Mouse (Mus musculus): ENCODE data around the gene Rngtt. TPM values are rescaled to one million over a fixed set of nuclear protein-coding genes. Genes with fewer than 3 reads are reported as not detected.

Gene Rngtt
- polyA plus RNA-seq, 1 experiment from 2014 or later: 35.1 TPM

GRCm38 (mm10) chr4:33281891-33282685, 28.0 kb upstream of the Rngtt start:
- H3K4me1 ChIP-seq (ENCODE audit: control insufficient read depth, insufficient read depth, low read length): no peaks in the 10 kb centered on the region
- H3K4me3 ChIP-seq (ENCODE audit: low read depth, low read length): no peak overlapping the region
- no peaks in the 10 kb centered on the region for H3K36me3 ChIP-seq (ENCODE audit: control insufficient read depth, insufficient read depth, low read length)
- no peak for DNase-seq (ENCODE audit: low spot score)
- no peaks in the 10 kb centered on the region for H3K27me3 ChIP-seq (ENCODE audit: control insufficient read depth, insufficient read depth, low read length)
- 89% methylated on average over 3 of the region's 3 CpGs for WGBS
- no peak overlapping the region for H3K27ac ChIP-seq (ENCODE audit: low read depth, low read length)
- no peak for ATAC-seq (ENCODE audit: insufficient read depth, low FRiP score, low TSS enrichment)
- H3K4me2 ChIP-seq (ENCODE audit: low read depth): no peak overlapping the region
- no peak overlapping the region for H3K9ac ChIP-seq (ENCODE audit: low read length)
- H3K9me3 ChIP-seq (ENCODE audit: control insufficient read depth, low read length): no peaks in the 10 kb centered on the region

GRCm38 (mm10) chr4:33284083-33284880, 25.8 kb upstream of the Rngtt start:
- WGBS: 82% methylated on average over 5 of the region's 5 CpGs
- Histone ChIP-seq H3K9ac (ENCODE audit: low read length) (no peak overlapping the region), H3K4me1 (ENCODE audit: control insufficient read depth, insufficient read depth, low read length) (no peaks in the 10 kb centered on the region), H3K27me3 (ENCODE audit: control insufficient read depth, insufficient read depth, low read length) (no peaks in the 10 kb centered on the region), H3K27ac (ENCODE audit: low read depth, low read length) (no peak overlapping the region), H3K36me3 (ENCODE audit: control insufficient read depth, insufficient read depth, low read length) (no peaks in the 10 kb centered on the region), H3K9me3 (ENCODE audit: control insufficient read depth, low read length) (no peaks in the 10 kb centered on the region), H3K4me2 (ENCODE audit: low read depth) (no peak overlapping the region), H3K4me3 (ENCODE audit: low read depth, low read length) (no peak overlapping the region)
- ATAC-seq (ENCODE audit: insufficient read depth, low FRiP score, low TSS enrichment): no peak
- DNase-seq (ENCODE audit: low spot score): no peak

- Histone ChIP-seq H3K4me1 (ENCODE audit: control insufficient read depth, insufficient read depth, low read length) (no peaks in the 10 kb centered on the region), H3K9me3 (ENCODE audit: control insufficient read depth, low read length) (no peaks in the 10 kb centered on the region), H3K4me2 (ENCODE audit: low read depth) (no peak overlapping the region), H3K36me3 (ENCODE audit: control insufficient read depth, insufficient read depth, low read length) (no peaks in the 10 kb centered on the region), H3K4me3 (ENCODE audit: low read depth, low read length) (no peak overlapping the region), H3K9ac (ENCODE audit: low read length) (no peak overlapping the region), H3K27ac (ENCODE audit: low read depth, low read length) (no peak overlapping the region), H3K27me3 (ENCODE audit: control insufficient read depth, insufficient read depth, low read length) (no peaks in the 10 kb centered on the region)
- ATAC-seq (ENCODE audit: insufficient read depth, low FRiP score, low TSS enrichment): no peak
- no peak for DNase-seq (ENCODE audit: low spot score)
- WGBS: 88% methylated on average over 8 of the region's 8 CpGs
Measured at GRCm38 (mm10) chr4:33285448-33285847, 24.7 kb upstream of the Rngtt start.

GRCm38 (mm10) chr4:33289106-33289650, 20.9 kb upstream of the Rngtt start:
- H3K36me3 ChIP-seq (ENCODE audit: control insufficient read depth, insufficient read depth, low read length): no peaks in the 10 kb centered on the region
- H3K4me3 ChIP-seq (ENCODE audit: low read depth, low read length): no peak overlapping the region
- H3K4me1 ChIP-seq (ENCODE audit: control insufficient read depth, insufficient read depth, low read length): no peaks in the 10 kb centered on the region
- no peak overlapping the region for H3K9ac ChIP-seq (ENCODE audit: low read length)
- no peaks in the 10 kb centered on the region for H3K27me3 ChIP-seq (ENCODE audit: control insufficient read depth, insufficient read depth, low read length)
- H3K27ac ChIP-seq (ENCODE audit: low read depth, low read length): no peak overlapping the region
- no peak overlapping the region for H3K4me2 ChIP-seq (ENCODE audit: low read depth)
- no peaks in the 10 kb centered on the region for H3K9me3 ChIP-seq (ENCODE audit: control insufficient read depth, low read length)
- DNase-seq (ENCODE audit: low spot score) (no peak), ATAC-seq (ENCODE audit: insufficient read depth, low FRiP score, low TSS enrichment) (no peak)
- 84% methylated on average over 12 of the region's 12 CpGs for WGBS

GRCm38 (mm10) chr4:33290002-33290401, 20.1 kb upstream of the Rngtt start, which contains the start of gene Pnrc1:
Pnrc1 (minus strand) TSS chr4:33290163.
- no peaks in the 10 kb centered on the region for H3K27me3 ChIP-seq (ENCODE audit: control insufficient read depth, insufficient read depth, low read length)
- no peak within 1 kb of the TSS for H3K4me3 ChIP-seq (ENCODE audit: low read depth, low read length)
- no peaks in the 10 kb centered on the region for H3K9me3 ChIP-seq (ENCODE audit: control insufficient read depth, low read length)
- WGBS: 83% methylated on average over 3 of the region's 3 CpGs
- no peaks in the 10 kb centered on the region for H3K36me3 ChIP-seq (ENCODE audit: control insufficient read depth, insufficient read depth, low read length)
- no peaks in the 10 kb centered on the region for H3K4me1 ChIP-seq (ENCODE audit: control insufficient read depth, insufficient read depth, low read length)
- H3K27ac ChIP-seq (ENCODE audit: low read depth, low read length): no peak within 1 kb of the TSS
- no peak for ATAC-seq (ENCODE audit: insufficient read depth, low FRiP score, low TSS enrichment)
- no peak within 1 kb of the TSS for H3K4me2 ChIP-seq (ENCODE audit: low read depth)
- H3K9ac ChIP-seq (ENCODE audit: low read length): no peak within 1 kb of the TSS
- DNase-seq (ENCODE audit: low spot score): no peak

- Histone ChIP-seq H3K4me3 (ENCODE audit: low read depth, low read length) (no peak overlapping the region), H3K36me3 (ENCODE audit: control insufficient read depth, insufficient read depth, low read length) (no peaks in the 10 kb centered on the region), H3K4me1 (ENCODE audit: control insufficient read depth, insufficient read depth, low read length) (no peaks in the 10 kb centered on the region), H3K4me2 (ENCODE audit: low read depth) (no peak overlapping the region), H3K27me3 (ENCODE audit: control insufficient read depth, insufficient read depth, low read length) (no peaks in the 10 kb centered on the region), H3K9ac (ENCODE audit: low read length) (no peak overlapping the region), H3K27ac (ENCODE audit: low read depth, low read length) (no peak overlapping the region), H3K9me3 (ENCODE audit: control insufficient read depth, low read length) (no peaks in the 10 kb centered on the region)
- no peak for DNase-seq (ENCODE audit: low spot score)
- WGBS: 59% methylated on average over 4 of the region's 4 CpGs
- no peak for ATAC-seq (ENCODE audit: insufficient read depth, low FRiP score, low TSS enrichment)
Measured at GRCm38 (mm10) chr4:33290878-33291277, 19.2 kb upstream of the Rngtt start.

GRCm38 (mm10) chr4:33292409-33293370, 17.4 kb upstream of the Rngtt start:
- Histone ChIP-seq H3K27ac (ENCODE audit: low read depth, low read length) (no peak overlapping the region), H3K4me2 (ENCODE audit: low read depth) (no peak overlapping the region), H3K36me3 (ENCODE audit: control insufficient read depth, insufficient read depth, low read length) (no peaks in the 10 kb centered on the region), H3K9ac (ENCODE audit: low read length) (no peak overlapping the region), H3K9me3 (ENCODE audit: control insufficient read depth, low read length) (no peaks in the 10 kb centered on the region), H3K4me3 (ENCODE audit: low read depth, low read length) (no peak overlapping the region), H3K4me1 (ENCODE audit: control insufficient read depth, insufficient read depth, low read length) (no peaks in the 10 kb centered on the region), H3K27me3 (ENCODE audit: control insufficient read depth, insufficient read depth, low read length) (no peaks in the 10 kb centered on the region)
- peak; percentile 77 for DNase-seq (ENCODE audit: low spot score)
- 32% methylated on average over 16 of the region's 16 CpGs for WGBS
- no peak for ATAC-seq (ENCODE audit: insufficient read depth, low FRiP score, low TSS enrichment)
